Mouse (Mus musculus) heart, postnatal 0 days (tissue): ENCODE measurements around the gene Siae. TPM values are rescaled to one million over a fixed set of nuclear protein-coding genes. Genes with fewer than 3 reads are reported as not detected.
A peak's percentile ranks its signal among the peaks of the same experiment; 100 is the strongest.

ENCODE experiments used
- ATAC-seq: fragments of 200-750 bp; cut with Nextera tagmentation; 2 replicates; pipeline ENCODE4 v1.8.0; 2017; ENCODE audit warnings: low read depth, moderate number of reproducible peaks, moderate library complexity; ENCODE audit not compliant: insufficient read depth
- DNase-seq: peaks from one replicate; pipeline ENCODE4 v3.0.0-alpha.2; 2016; ENCODE audit warnings: low spot score
- H3K27ac ChIP-seq: fragments of 300-500 bp; sonication (generic); 2 replicates; pipeline ENCODE4 v1.5.1; 2014; ENCODE audit warnings: low read depth, mild to moderate bottlenecking
- H3K27me3 ChIP-seq: fragments of 300-500 bp; sonication (generic); 2 replicates; pipeline ENCODE4 v1.6.1; 2014; ENCODE audit warnings: low read length, mixed read lengths; ENCODE audit not compliant: control insufficient read depth, insufficient read depth
- H3K36me3 ChIP-seq: fragments of 300-500 bp; sonication (generic); replicated peaks from 2 replicates; pipeline ENCODE4 v1.6.1; 2014; ENCODE audit warnings: low read length, mixed read lengths; ENCODE audit not compliant: control insufficient read depth, insufficient read depth
- H3K4me1 ChIP-seq: fragments of 300-500 bp; sonication (generic); 2 replicates; pipeline ENCODE4 v1.6.1; 2014; ENCODE audit warnings: antibody characterized with exemption; ENCODE audit not compliant: control insufficient read depth, insufficient read depth
- H3K4me2 ChIP-seq: fragments of 300-500 bp; sonication (generic); 2 replicates; pipeline ENCODE4 v1.6.1; 2014; ENCODE audit warnings: low read depth, mild to moderate bottlenecking, low read length, moderate library complexity
- H3K4me3 ChIP-seq: fragments of 300-500 bp; sonication (generic); 2 replicates; pipeline ENCODE4 v1.5.1; 2014; ENCODE audit warnings: low read depth, low read length
- H3K9ac ChIP-seq: fragments of 300-500 bp; sonication (generic); replicated peaks from 2 replicates; pipeline ENCODE4 v1.6.1; 2014; ENCODE audit warnings: low read depth, low read length, mixed read lengths
- H3K9me3 ChIP-seq: fragments of 300-500 bp; sonication (generic); replicated peaks from 2 replicates; pipeline ENCODE4 v1.6.1; 2016; ENCODE audit warnings: low read length; ENCODE audit not compliant: control insufficient read depth
- CTCF ChIP-seq: IDR thresholded peaks from 2 replicates; pipeline ENCODE4 v1.5.1; 2016; ENCODE audit warnings: antibody characterized with exemption, control low read depth, low read depth
- EP300 ChIP-seq: IDR thresholded peaks from 2 replicates; pipeline ENCODE4 v1.6.1; 2016; ENCODE audit warnings: antibody characterized with exemption, low read depth
- WGBS: fragments of 180-500 bp; shearing (Covaris S2); extraction: QIAGEN DNeasy Blood & Tissue Kit; methylation state at CpG from one replicate; pipeline ENCODE4 v1.1.7; 2014; 5-methylcytosine and 5-hydroxymethylcytosine counted together
- polyA plus RNA-seq: library from polyadenylated mRNA; unstranded; fragments of >200 nt; fragmentation: Nextera tagmentation; extraction: Ambion mirVana; gene quantifications from 2 replicates; pipeline ENCODE4 v1.2.1, GENCODE M21; 2015
- total RNA-seq: library from RNA; depleted of rRNA; stranded (reverse); fragments of >200 nt; gene quantifications from 2 replicates; pipeline ENCODE4 v1.2.3, GENCODE M21; 2014; ENCODE audit warnings: low replicate concordance

The Siae gene
- total and polyA plus RNA-seq, 2 experiments from 2014 or later, result 5.4 to 6.4 TPM

- no peak for TF ChIP-seq EP300
- no peak for TF ChIP-seq CTCF
- Histone ChIP-seq H3K36me3 (no peaks in the 10 kb centered on the region), H3K9ac (no peak overlapping the region), H3K9me3 (no peaks in the 10 kb centered on the region), H3K27ac (no peak overlapping the region), H3K4me1 (peaks cover 5% of the 10 kb centered on the region; the same call in 1 of the 2 replicates), H3K4me3 (no peak overlapping the region), H3K27me3 (no peaks in the 10 kb centered on the region), H3K4me2 (no peak overlapping the region)
- DNase-seq, result no peak
- ATAC-seq, result no peak
- 65% methylated on average over 2 of the region's 2 CpGs for WGBS
Measured at GRCm38 (mm10) chr9:37629941-37630340, 74.4 kb downstream of the Siae start.

DNA sequence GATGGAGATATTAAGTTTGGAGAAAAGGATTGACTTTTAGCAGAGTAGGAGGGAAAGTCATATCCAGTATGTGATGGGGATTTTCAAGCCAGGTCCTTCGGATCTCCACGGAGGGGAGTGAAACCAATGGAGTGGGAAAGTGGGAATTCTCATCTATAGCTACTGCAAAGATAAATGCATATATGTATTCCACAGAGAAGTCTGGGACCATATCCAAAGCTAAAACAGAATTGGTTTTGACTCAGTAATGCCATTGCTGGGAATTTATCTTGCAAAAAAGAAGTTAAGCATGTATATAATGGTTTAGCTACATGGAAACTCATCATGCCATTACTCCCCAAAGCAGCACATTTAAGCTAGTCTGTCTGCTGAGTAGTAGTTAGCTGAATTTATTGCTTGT lies 76.8 kb downstream of the Siae start:
- TF ChIP-seq EP300 (no peak), CTCF (no peak)
- ATAC-seq, result no peak
- WGBS, result 85% methylated on average over 2 of the region's 2 CpGs

GRCm38 (mm10) chr9:37634269-37634668 lies 78.8 kb downstream of the Siae start:
- Histone ChIP-seq H3K9ac (no peak overlapping the region), H3K4me3 (no peak overlapping the region), H3K4me2 (no peak overlapping the region), H3K27me3 (no peaks in the 10 kb centered on the region), H3K9me3 (no peaks in the 10 kb centered on the region), H3K36me3 (no peaks in the 10 kb centered on the region), H3K4me1 (no peaks in the 10 kb centered on the region), H3K27ac (no peak overlapping the region)
- ATAC-seq, result no peak
- TF ChIP-seq EP300 (no peak), CTCF (no peak)
- no peak for DNase-seq
- WGBS, result 81% methylated on average over 3 of the region's 3 CpGs

More for the DNA sequence above, 76.8 kb downstream of the Siae start:
- no peaks in the 10 kb centered on the region for H3K27me3 ChIP-seq
- no peaks in the 10 kb centered on the region for H3K9me3 ChIP-seq
- no peak overlapping the region for H3K27ac ChIP-seq
- no peak overlapping the region for H3K9ac ChIP-seq
- H3K36me3 ChIP-seq, result no peaks in the 10 kb centered on the region
- no peak overlapping the region for H3K4me3 ChIP-seq
- H3K4me2 ChIP-seq, result no peak overlapping the region
- no peak for DNase-seq
- H3K4me1 ChIP-seq, result no peaks in the 10 kb centered on the region

GRCm38 (mm10) chr9:37636335-37636734 lies 80.8 kb downstream of the Siae start:
- H3K36me3 ChIP-seq, result no peaks in the 10 kb centered on the region
- no peaks in the 10 kb centered on the region for H3K9me3 ChIP-seq
- H3K4me1 ChIP-seq, result no peaks in the 10 kb centered on the region
- H3K27ac ChIP-seq, result no peak overlapping the region
- peak; percentile 32 for DNase-seq
- TF ChIP-seq CTCF (peak; percentile 77), EP300 (no peak)
- 11% methylated on average over 7 of the region's 7 CpGs for WGBS
- no peak overlapping the region for H3K4me3 ChIP-seq
- H3K27me3 ChIP-seq, result no peaks in the 10 kb centered on the region
- no peak overlapping the region for H3K4me2 ChIP-seq
- no peak overlapping the region for H3K9ac ChIP-seq
- no peak for ATAC-seq

GRCm38 (mm10) chr9:37636800-37637542 lies 81.5 kb downstream of the Siae start:
- WGBS, result 33% methylated on average over 6 of the region's 6 CpGs

GRCm38 (mm10) chr9:37638721-37639120 lies 83.2 kb downstream of the Siae start:
- TF ChIP-seq CTCF, result no peak
- no peaks in the 10 kb centered on the region for H3K4me1 ChIP-seq
- H3K4me2 ChIP-seq, result no peak overlapping the region
- no peak overlapping the region for H3K4me3 ChIP-seq
- H3K9me3 ChIP-seq, result no peaks in the 10 kb centered on the region
- no peaks in the 10 kb centered on the region for H3K36me3 ChIP-seq
- ATAC-seq, result no peak
- no peak for DNase-seq
- H3K9ac ChIP-seq, result no peak overlapping the region
- H3K27me3 ChIP-seq, result no peaks in the 10 kb centered on the region
- WGBS, result 73% methylated on average over 3 of the region's 3 CpGs
- no peak overlapping the region for H3K27ac ChIP-seq

More at GRCm38 (mm10) chr9:37636800-37637542, 81.5 kb downstream of the Siae start:
- Histone ChIP-seq H3K36me3 (no peaks in the 10 kb centered on the region), H3K4me3 (no peak overlapping the region), H3K27me3 (no peaks in the 10 kb centered on the region), H3K9ac (no peak overlapping the region), H3K9me3 (no peaks in the 10 kb centered on the region), H3K4me1 (no peaks in the 10 kb centered on the region), H3K27ac (no peak overlapping the region), H3K4me2 (no peak overlapping the region)
- TF ChIP-seq CTCF (no peak), EP300 (no peak)
- DNase-seq, result no peak
- no peak for ATAC-seq
